Mouse (Mus musculus): ENCODE results near the gene Dnah3. TPM values are rescaled to one million over a fixed set of nuclear protein-coding genes. Genes with fewer than 3 reads are reported as not detected.

The Dnah3 gene
- total and polyA plus RNA-seq, 3 experiments, result 0.22 TPM; not detected in 2

DNA sequence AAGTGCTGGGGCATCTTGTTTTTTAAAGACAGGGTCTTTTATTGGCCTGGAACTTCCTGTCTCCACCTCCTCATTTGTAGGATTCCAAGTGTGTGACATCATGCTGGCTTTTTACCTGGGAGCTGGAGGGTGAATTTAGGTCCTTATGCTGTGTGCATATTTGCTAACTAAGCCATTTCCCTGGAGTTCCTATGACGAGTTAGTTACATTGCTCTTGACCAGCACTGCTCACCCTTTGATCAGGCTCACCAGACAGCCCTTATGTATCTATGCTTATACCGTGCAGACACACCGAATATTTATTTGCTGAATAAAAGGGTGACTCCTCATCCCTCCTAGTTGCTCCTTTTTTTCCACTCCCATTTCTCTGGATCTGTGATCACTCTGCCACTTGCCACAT is 14.9 kb downstream of the Dnah3 start:
- Histone ChIP-seq H3K4me3 (ENCODE audit: low read depth, low read length) (no peak overlapping the region), H3K9me3 (replicated peaks) (no peaks in the 10 kb centered on the region), H3K27me3 (ENCODE audit: insufficient read depth, low read length) (no peaks in the 10 kb centered on the region), H3K36me3 (replicated peaks) (no peaks in the 10 kb centered on the region), H3K4me1 (ENCODE audit: insufficient read depth, low read depth, low read length) (no peaks in the 10 kb centered on the region)
- ATAC-seq (ENCODE audit: extremely low read depth, insufficient number of reproducible peaks, low FRiP score, poor library complexity, severe bottlenecking), result no peak
- no peak for TF ChIP-seq CTCF (IDR thresholded peaks at IDR 0.05; ENCODE audit: low read depth, low read length)
- no peak for TF ChIP-seq GATA1 (IDR thresholded peaks at IDR 0.05; ENCODE audit: borderline replicate concordance, low read length)
- TF ChIP-seq GATA2 (IDR thresholded peaks at IDR 0.05; ENCODE audit: borderline replicate concordance, low read depth, low read length), result no peak
- no peak for TF ChIP-seq TAL1 (conservative IDR thresholded peaks at IDR 0.05; ENCODE audit: low read depth, low read length)
- no peak for TF ChIP-seq POLR2AphosphoS5 (IDR thresholded peaks at IDR 0.05; ENCODE audit: insufficient replicate concordance, low read depth, low read length)
- no peak for DNase-seq (ENCODE audit: low spot score)

GRCm38 (mm10) chr7:120069164-120069563 is 25.9 kb downstream of the Dnah3 start:
- TF ChIP-seq GATA1 (IDR thresholded peaks at IDR 0.05; ENCODE audit: borderline replicate concordance, low read length), result no peak
- no peak for TF ChIP-seq TAL1 (conservative IDR thresholded peaks at IDR 0.05; ENCODE audit: low read depth, low read length)
- no peak for TF ChIP-seq GATA2 (IDR thresholded peaks at IDR 0.05; ENCODE audit: borderline replicate concordance, low read depth, low read length)
- no peak for TF ChIP-seq POLR2AphosphoS5 (IDR thresholded peaks at IDR 0.05; ENCODE audit: insufficient replicate concordance, low read depth, low read length)
- Histone ChIP-seq H3K9me3 (replicated peaks) (no peaks in the 10 kb centered on the region), H3K27me3 (ENCODE audit: insufficient read depth, low read length) (no peaks in the 10 kb centered on the region), H3K36me3 (replicated peaks) (no peaks in the 10 kb centered on the region), H3K4me1 (ENCODE audit: insufficient read depth, low read depth, low read length) (no peaks in the 10 kb centered on the region), H3K4me3 (ENCODE audit: low read depth, low read length) (no peak overlapping the region)
- DNase-seq (ENCODE audit: low spot score), result no peak
- ATAC-seq (ENCODE audit: extremely low read depth, insufficient number of reproducible peaks, low FRiP score, poor library complexity, severe bottlenecking), result no peak

DNA sequence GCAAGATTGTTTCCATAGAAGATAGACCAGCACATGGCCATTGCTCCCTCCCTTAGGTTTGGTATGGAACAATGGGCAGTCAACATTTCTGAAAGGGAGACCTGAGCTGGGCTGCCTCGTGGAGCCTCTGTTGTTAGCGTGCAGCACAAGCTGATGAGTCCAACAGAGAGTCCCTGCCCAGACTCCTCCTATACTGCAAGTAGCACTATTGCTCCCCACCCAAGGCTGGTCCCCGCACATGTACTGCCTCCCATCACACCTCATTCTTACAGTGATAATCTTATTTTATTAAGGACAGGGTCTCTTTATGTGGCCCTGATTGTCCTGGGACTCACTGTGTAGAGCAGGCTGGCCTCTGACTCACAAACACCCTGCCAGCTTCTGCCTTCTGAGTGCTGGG is 27.0 kb downstream of the Dnah3 start:
- Histone ChIP-seq H3K27me3 (ENCODE audit: insufficient read depth, low read length) (no peaks in the 10 kb centered on the region), H3K4me3 (ENCODE audit: low read depth, low read length) (no peak overlapping the region), H3K4me1 (ENCODE audit: insufficient read depth, low read depth, low read length) (no peaks in the 10 kb centered on the region)

DNA sequence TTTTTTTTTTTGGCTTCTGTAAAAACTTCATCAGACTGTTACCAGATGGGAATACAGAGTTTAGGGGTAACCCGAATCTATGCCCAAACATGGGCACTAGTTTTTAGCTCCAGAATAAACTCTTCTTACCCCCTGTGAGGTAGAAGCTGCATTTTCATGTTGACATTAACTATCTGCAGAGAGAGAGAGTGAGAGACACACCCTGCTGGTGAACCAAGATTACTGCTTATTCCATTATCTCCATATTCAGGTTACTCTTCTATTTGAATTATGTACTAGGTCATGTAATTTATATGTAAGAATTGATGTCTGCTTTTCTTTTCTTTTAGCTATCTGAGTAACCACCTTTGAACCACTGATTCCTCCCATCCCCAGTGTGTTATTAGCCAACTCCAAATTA is 31.0 kb downstream of the Dnah3 start:
- no peaks in the 10 kb centered on the region for H3K4me1 ChIP-seq (ENCODE audit: insufficient read depth, low read depth, low read length)
- H3K9me3 ChIP-seq (replicated peaks), result no peaks in the 10 kb centered on the region
- H3K36me3 ChIP-seq (replicated peaks), result no peaks in the 10 kb centered on the region
- no peak overlapping the region for H3K4me3 ChIP-seq (ENCODE audit: low read depth, low read length)
- TF ChIP-seq GATA1 (IDR thresholded peaks at IDR 0.05; ENCODE audit: borderline replicate concordance, low read length) (no peak), GATA2 (IDR thresholded peaks at IDR 0.05; ENCODE audit: borderline replicate concordance, low read depth, low read length) (no peak), POLR2AphosphoS5 (IDR thresholded peaks at IDR 0.05; ENCODE audit: insufficient replicate concordance, low read depth, low read length) (no peak), CTCF (IDR thresholded peaks at IDR 0.05; ENCODE audit: low read depth, low read length) (no peak), TAL1 (conservative IDR thresholded peaks at IDR 0.05; ENCODE audit: low read depth, low read length) (no peak)
- no peak for DNase-seq (ENCODE audit: low spot score)
- H3K27me3 ChIP-seq (ENCODE audit: insufficient read depth, low read length), result no peaks in the 10 kb centered on the region
- ATAC-seq (ENCODE audit: extremely low read depth, insufficient number of reproducible peaks, low FRiP score, poor library complexity, severe bottlenecking), result no peak

More for the DNA sequence above, 27.0 kb downstream of the Dnah3 start:
- Histone ChIP-seq H3K9me3 (replicated peaks) (no peaks in the 10 kb centered on the region), H3K36me3 (replicated peaks) (no peaks in the 10 kb centered on the region)
- no peak for TF ChIP-seq GATA2 (IDR thresholded peaks at IDR 0.05; ENCODE audit: borderline replicate concordance, low read depth, low read length)
- no peak for TF ChIP-seq GATA1 (IDR thresholded peaks at IDR 0.05; ENCODE audit: borderline replicate concordance, low read length)
- no peak for TF ChIP-seq POLR2AphosphoS5 (IDR thresholded peaks at IDR 0.05; ENCODE audit: insufficient replicate concordance, low read depth, low read length)
- TF ChIP-seq TAL1 (conservative IDR thresholded peaks at IDR 0.05; ENCODE audit: low read depth, low read length), result no peak
- TF ChIP-seq CTCF (IDR thresholded peaks at IDR 0.05; ENCODE audit: low read depth, low read length), result no peak
- no peak for ATAC-seq (ENCODE audit: extremely low read depth, insufficient number of reproducible peaks, low FRiP score, poor library complexity, severe bottlenecking)
- no peak for DNase-seq (ENCODE audit: low spot score)

DNA sequence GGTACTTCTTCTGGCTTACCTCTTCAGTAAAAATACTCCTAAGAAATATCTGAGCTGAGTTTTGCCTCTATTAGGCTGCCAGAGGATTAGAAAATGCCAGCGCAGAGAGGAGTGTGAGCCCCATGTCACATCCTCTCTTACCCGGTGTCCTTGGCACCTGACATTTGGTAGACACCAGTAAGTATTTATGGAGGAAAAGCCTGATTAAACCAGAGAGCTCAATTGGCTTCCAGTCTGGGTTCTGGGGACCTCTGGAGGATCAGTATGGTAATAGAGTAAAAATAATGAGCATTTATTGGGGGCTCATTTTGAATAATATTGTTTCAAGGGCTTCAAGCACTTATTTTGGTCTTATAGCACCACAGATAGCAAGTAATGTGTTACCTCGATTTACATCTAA is 39.6 kb downstream of the Dnah3 start:
- Histone ChIP-seq H3K4me3 (ENCODE audit: low read depth, low read length) (no peak overlapping the region), H3K27me3 (ENCODE audit: insufficient read depth, low read length) (peaks cover 4% of the 10 kb centered on the region; the same call in 1 of the 2 replicates), H3K36me3 (replicated peaks) (no peaks in the 10 kb centered on the region), H3K9me3 (replicated peaks) (no peaks in the 10 kb centered on the region), H3K4me1 (ENCODE audit: insufficient read depth, low read depth, low read length) (no peaks in the 10 kb centered on the region)
- DNase-seq (ENCODE audit: low spot score), result no peak
- no peak for TF ChIP-seq GATA2 (IDR thresholded peaks at IDR 0.05; ENCODE audit: borderline replicate concordance, low read depth, low read length)
- TF ChIP-seq POLR2AphosphoS5 (IDR thresholded peaks at IDR 0.05; ENCODE audit: insufficient replicate concordance, low read depth, low read length), result no peak
- no peak for TF ChIP-seq CTCF (IDR thresholded peaks at IDR 0.05; ENCODE audit: low read depth, low read length)
- TF ChIP-seq GATA1 (IDR thresholded peaks at IDR 0.05; ENCODE audit: borderline replicate concordance, low read length), result no peak
- no peak for TF ChIP-seq TAL1 (conservative IDR thresholded peaks at IDR 0.05; ENCODE audit: low read depth, low read length)
- ATAC-seq (ENCODE audit: extremely low read depth, insufficient number of reproducible peaks, low FRiP score, poor library complexity, severe bottlenecking), result no peak

DNA sequence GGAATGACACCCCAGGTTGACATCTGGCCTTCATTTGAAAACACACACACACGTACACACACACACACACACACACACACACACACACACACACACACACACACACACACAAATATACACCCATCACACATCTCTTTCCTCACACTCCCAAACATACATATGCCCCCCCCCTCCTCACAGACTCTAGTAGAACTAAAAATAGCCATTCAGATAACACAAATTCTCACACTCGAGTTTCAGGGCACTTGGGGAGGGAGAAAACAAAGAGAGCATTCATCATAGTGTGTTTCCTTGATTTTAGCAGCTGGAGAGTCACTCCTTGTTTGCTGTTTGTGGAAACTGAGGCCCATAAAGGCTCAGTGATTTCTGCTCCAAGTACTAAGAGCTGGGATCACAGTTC is 41.1 kb downstream of the Dnah3 start:
- ATAC-seq (ENCODE audit: extremely low read depth, insufficient number of reproducible peaks, low FRiP score, poor library complexity, severe bottlenecking), result no peak
- no peaks in the 10 kb centered on the region for H3K36me3 ChIP-seq (replicated peaks)
- peaks cover 4% of the 10 kb centered on the region; the same call in 1 of the 2 replicates for H3K27me3 ChIP-seq (ENCODE audit: insufficient read depth, low read length)
- no peaks in the 10 kb centered on the region for H3K9me3 ChIP-seq (replicated peaks)
- TF ChIP-seq GATA1 (IDR thresholded peaks at IDR 0.05; ENCODE audit: borderline replicate concordance, low read length) (no peak), GATA2 (IDR thresholded peaks at IDR 0.05; ENCODE audit: borderline replicate concordance, low read depth, low read length) (no peak), POLR2AphosphoS5 (IDR thresholded peaks at IDR 0.05; ENCODE audit: insufficient replicate concordance, low read depth, low read length) (no peak), CTCF (IDR thresholded peaks at IDR 0.05; ENCODE audit: low read depth, low read length) (no peak), TAL1 (conservative IDR thresholded peaks at IDR 0.05; ENCODE audit: low read depth, low read length) (no peak)
- no peak overlapping the region for H3K4me3 ChIP-seq (ENCODE audit: low read depth, low read length)
- H3K4me1 ChIP-seq (ENCODE audit: insufficient read depth, low read depth, low read length), result no peaks in the 10 kb centered on the region
- no peak for DNase-seq (ENCODE audit: low spot score)

Data from G1E (cell line).